Mouse (Mus musculus) stomach, postnatal 0 days (tissue): ENCODE results near the gene Olfr667. TPM values are rescaled to one million over a fixed set of nuclear protein-coding genes. Genes with fewer than 3 reads are reported as not detected.
"Not testable (repeated sequence)": the region's sequence is repeated elsewhere in the genome, so short reads cannot be mapped to it uniquely, and the experiment has no call there.

Source experiments
- ATAC-seq: fragments of 200-750 bp; cut with Nextera tagmentation; 2 replicates; pipeline ENCODE4 v1.8.0; 2017; ENCODE audit not compliant: low FRiP score, low TSS enrichment
- DNase-seq: peaks from one replicate; pipeline ENCODE4 v3.0.0-alpha.2; 2016; ENCODE audit warnings: low spot score
- H3K27ac ChIP-seq: fragments of 300-500 bp; sonication (generic); replicated peaks from 2 replicates; pipeline ENCODE4 v1.5.1; 2014; ENCODE audit warnings: mild to moderate bottlenecking, control low read depth
- H3K27me3 ChIP-seq: fragments of 300-500 bp; sonication (generic); 2 replicates; pipeline ENCODE4 v1.6.1; 2014; ENCODE audit warnings: low read length; ENCODE audit not compliant: control insufficient read depth, insufficient read depth
- H3K36me3 ChIP-seq: fragments of 300-500 bp; sonication (generic); 2 replicates; pipeline ENCODE4 v1.6.1; 2014; ENCODE audit warnings: low read length, mixed read lengths; ENCODE audit not compliant: control insufficient read depth, insufficient read depth
- H3K4me1 ChIP-seq: fragments of 300-500 bp; sonication (generic); replicated peaks from 2 replicates; pipeline ENCODE4 v1.6.1; 2014; ENCODE audit warnings: antibody characterized with exemption; ENCODE audit not compliant: control insufficient read depth, insufficient read depth
- H3K4me2 ChIP-seq: fragments of 300-500 bp; sonication (generic); replicated peaks from 2 replicates; pipeline ENCODE4 v1.6.1; 2014; ENCODE audit warnings: low read depth, mild to moderate bottlenecking, control low read depth, moderate library complexity
- H3K4me3 ChIP-seq: fragments of 300-500 bp; sonication (generic); 2 replicates; pipeline ENCODE4 v1.5.1; 2014; ENCODE audit warnings: low read depth, low read length, control low read depth
- H3K9ac ChIP-seq: fragments of 300-500 bp; sonication (generic); 2 replicates; pipeline ENCODE4 v1.6.1; 2014; ENCODE audit warnings: mild to moderate bottlenecking, low read length, control low read depth, mixed read lengths
- H3K9me3 ChIP-seq: fragments of 300-500 bp; sonication (generic); 2 replicates; pipeline ENCODE4 v1.6.1; 2016; ENCODE audit warnings: low read length; ENCODE audit not compliant: control insufficient read depth
- CTCF ChIP-seq: IDR thresholded peaks from 2 replicates; pipeline ENCODE4 v1.5.1; 2016; ENCODE audit warnings: antibody characterized with exemption, low read depth, mild to moderate bottlenecking, moderate library complexity
- EP300 ChIP-seq: optimal IDR thresholded peaks from 2 replicates; pipeline ENCODE3; 2016; ENCODE audit warnings: antibody characterized with exemption
- WGBS: fragments of 180-500 bp; shearing (Covaris S2); extraction: QIAGEN DNeasy Blood & Tissue Kit; methylation state at CpG from one replicate; pipeline ENCODE4 v1.1.7; 2014; 5-methylcytosine and 5-hydroxymethylcytosine counted together
- polyA plus RNA-seq: library from polyadenylated mRNA; unstranded; fragments of >200 nt; fragmentation: Nextera tagmentation; extraction: Ambion mirVana; gene quantifications from 2 replicates; pipeline ENCODE4 v1.2.1, GENCODE M21; 2015

Gene Olfr667
- polyA plus RNA-seq: not detected in 2 replicates

DNA sequence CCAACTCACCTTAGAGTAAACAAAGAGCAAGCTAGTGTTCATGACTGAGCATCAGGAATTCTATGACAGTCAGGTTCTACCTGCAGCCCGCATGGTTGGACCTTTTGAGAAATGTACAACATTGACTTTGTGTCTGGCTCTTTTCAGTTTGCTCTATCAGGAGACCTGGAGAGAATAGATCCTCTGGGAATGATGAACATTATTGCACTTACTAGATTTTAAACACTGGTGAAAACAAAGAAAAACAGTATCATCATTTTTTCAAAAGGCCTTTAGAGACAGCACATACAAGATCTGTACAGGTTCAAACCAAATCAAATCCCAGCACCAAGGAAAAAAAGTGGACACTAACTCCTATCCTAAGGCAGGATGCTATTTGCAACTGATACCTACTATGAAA is at the start of gene Olfr667:
Gene Olfr667 (minus strand): TSS at position 101 of the 400 bp plus-strand sequence.
- H3K4me1 ChIP-seq: no peaks in the 10 kb centered on the region
- H3K9ac ChIP-seq: no peak within 1 kb of the TSS
- H3K4me2 ChIP-seq: no peak within 1 kb of the TSS
- no peak for DNase-seq
- no peaks in the 10 kb centered on the region for H3K27me3 ChIP-seq
- no peak for TF ChIP-seq EP300
- no peak for TF ChIP-seq CTCF
- H3K36me3 ChIP-seq: no peaks in the 10 kb centered on the region
- no peak within 1 kb of the TSS for H3K27ac ChIP-seq
- ATAC-seq: no peak
- no peak within 1 kb of the TSS for H3K4me3 ChIP-seq
- 83% methylated on average over 1 of the region's 1 CpGs for WGBS
- H3K9me3 ChIP-seq: no peaks in the 10 kb centered on the region

DNA sequence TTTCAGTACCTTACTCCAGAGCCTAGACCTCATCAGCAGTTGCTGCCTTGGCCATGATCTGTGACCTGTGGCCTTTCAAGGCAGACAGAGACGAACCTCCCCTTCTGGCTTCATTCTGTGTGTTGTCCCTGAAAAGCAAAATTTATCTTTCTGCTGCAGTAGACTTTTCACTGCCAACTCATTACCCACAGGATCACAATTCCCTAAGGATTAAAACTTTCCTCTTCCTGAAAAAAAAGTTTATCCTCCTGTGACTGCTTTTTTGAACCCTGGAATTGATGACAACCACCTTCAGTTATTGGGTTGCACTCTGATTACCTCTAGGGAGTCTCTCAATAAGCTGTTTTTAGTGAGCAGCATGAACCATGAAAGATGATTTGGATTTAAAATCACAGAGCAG is 41.2 kb upstream of the Olfr667 start, which contains the start of gene Olfr670:
Gene Olfr670 (minus strand): TSS at position 101 of the 400 bp plus-strand sequence.
- no peak within 1 kb of the TSS for H3K27ac ChIP-seq
- 37% methylated on average over 1 of the region's 1 CpGs for WGBS
- H3K36me3 ChIP-seq: no peaks in the 10 kb centered on the region
- H3K4me2 ChIP-seq: no peak within 1 kb of the TSS
- H3K4me1 ChIP-seq: no peaks in the 10 kb centered on the region
- no peaks in the 10 kb centered on the region for H3K9me3 ChIP-seq
- DNase-seq (no peak), ATAC-seq (no peak)
- TF ChIP-seq CTCF (no peak), EP300 (no peak)
- no peaks in the 10 kb centered on the region for H3K27me3 ChIP-seq
- no peak within 1 kb of the TSS for H3K4me3 ChIP-seq
- no peak within 1 kb of the TSS for H3K9ac ChIP-seq

DNA sequence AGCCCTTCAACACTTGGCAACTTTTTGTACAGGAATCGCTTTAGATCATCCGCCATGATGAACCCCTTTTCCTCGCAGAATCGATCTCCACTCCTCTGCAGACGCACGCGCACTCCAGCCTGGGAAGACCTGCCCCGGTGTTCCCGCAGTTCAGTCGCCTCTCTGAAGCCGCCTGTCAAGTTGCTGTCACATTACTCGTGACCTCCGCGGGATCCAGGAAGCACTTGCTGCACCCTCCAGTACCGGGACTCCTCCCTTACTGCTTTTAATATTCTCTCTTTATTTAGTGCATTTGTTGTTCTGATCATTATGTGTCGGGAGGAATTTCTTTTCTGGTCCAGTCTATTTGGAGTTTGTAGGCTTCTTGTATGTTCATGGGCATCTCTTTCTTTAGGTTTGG is 29.0 kb upstream of the Olfr667 start:
- DNase-seq, H3K27ac ChIP-seq, H3K4me1 ChIP-seq, H3K36me3 ChIP-seq, H3K4me2 ChIP-seq, H3K9me3 ChIP-seq, H3K27me3 ChIP-seq, H3K9ac ChIP-seq, H3K4me3 ChIP-seq, ATAC-seq: not testable (repeated sequence)
- WGBS: 91% methylated on average over 16 of the region's 16 CpGs

DNA sequence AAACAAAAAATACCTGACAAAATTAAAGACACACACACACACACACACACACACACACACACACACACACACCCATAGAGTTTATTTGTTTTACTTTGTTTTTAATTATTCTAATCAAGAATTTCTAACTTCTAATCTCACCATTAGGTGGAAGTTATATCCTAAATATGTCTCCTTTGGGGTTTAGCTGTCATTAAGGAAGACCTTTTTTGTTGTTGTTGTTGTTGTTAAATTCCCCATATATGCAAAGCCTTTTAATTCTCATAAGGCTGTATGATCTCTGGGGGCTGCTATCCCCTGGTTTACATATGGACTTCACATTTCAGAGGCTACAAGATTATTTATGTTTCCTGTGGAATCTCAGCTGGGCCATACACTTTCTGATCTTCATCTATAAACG is 12.7 kb upstream of the Olfr667 start, which contains the start of gene Olfr669:
Gene Olfr669 (plus strand): TSS at position 301 of the 400 bp plus-strand sequence.
- ATAC-seq (no peak), DNase-seq (no peak)
- H3K4me2 ChIP-seq: no peak within 1 kb of the TSS
- no peak within 1 kb of the TSS for H3K27ac ChIP-seq
- no peaks in the 10 kb centered on the region for H3K4me1 ChIP-seq
- no peaks in the 10 kb centered on the region for H3K36me3 ChIP-seq
- H3K27me3 ChIP-seq: no peaks in the 10 kb centered on the region
- H3K9ac ChIP-seq: no peak within 1 kb of the TSS
- TF ChIP-seq EP300 (no peak), CTCF (no peak)
- H3K4me3 ChIP-seq: no peak within 1 kb of the TSS
- no peaks in the 10 kb centered on the region for H3K9me3 ChIP-seq
- WGBS: 87% methylated on average over 1 of the region's 1 CpGs

DNA sequence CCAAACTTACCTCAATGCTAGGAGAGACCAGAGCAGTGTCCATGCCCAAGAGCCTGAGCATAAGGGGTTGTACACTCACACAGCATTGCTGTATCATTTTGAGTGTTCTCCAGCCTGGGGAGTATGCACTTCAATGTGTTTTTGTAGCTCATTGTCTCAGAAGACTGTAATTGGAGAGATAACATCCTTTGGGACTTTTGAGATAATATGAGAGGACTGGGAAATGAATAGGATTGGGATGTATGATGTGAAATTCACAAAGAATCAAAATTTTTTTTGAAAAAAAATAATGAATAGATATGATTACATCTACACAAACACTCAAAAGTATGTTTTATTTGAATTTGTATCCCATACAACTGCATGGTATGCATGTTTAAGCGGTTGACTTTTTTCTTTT is 6.7 kb upstream of the Olfr667 start, which contains the start of gene Olfr668:
Gene Olfr668 (minus strand): TSS at position 101 of the 400 bp plus-strand sequence.
- Histone ChIP-seq H3K4me2 (no peak within 1 kb of the TSS), H3K27ac (no peak within 1 kb of the TSS), H3K4me1 (no peaks in the 10 kb centered on the region), H3K36me3 (no peaks in the 10 kb centered on the region), H3K4me3 (no peak within 1 kb of the TSS), H3K27me3 (no peaks in the 10 kb centered on the region), H3K9ac (no peak within 1 kb of the TSS), H3K9me3 (no peaks in the 10 kb centered on the region)
- DNase-seq (no peak), ATAC-seq (no peak)
- TF ChIP-seq EP300 (no peak), CTCF (no peak)
- WGBS: 65% methylated on average over 1 of the region's 1 CpGs

DNA sequence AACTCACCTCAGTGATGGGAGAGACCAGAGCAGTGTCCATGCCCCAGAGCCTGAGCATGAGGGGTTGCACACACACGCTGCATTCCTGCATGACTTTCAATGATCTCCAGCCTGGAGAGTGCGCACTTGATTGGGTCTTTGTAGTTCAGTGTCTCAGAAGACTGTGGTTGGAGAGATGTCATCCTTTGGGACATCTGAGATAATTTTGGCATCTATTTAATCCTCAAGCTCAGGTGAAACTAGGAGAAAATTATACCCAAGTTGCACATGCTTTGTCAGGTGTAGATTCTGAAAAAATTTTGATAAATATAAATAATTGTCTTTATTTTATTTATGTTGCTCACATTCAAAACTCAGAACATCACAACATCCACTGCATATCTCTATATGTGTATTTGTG is 25.4 kb downstream of the Olfr667 start, which contains the start of gene Olfr666:
Gene Olfr666 (minus strand): TSS at position 101 of the 400 bp plus-strand sequence.
- no peak within 1 kb of the TSS for H3K4me3 ChIP-seq
- H3K4me1 ChIP-seq: no peaks in the 10 kb centered on the region
- no peak within 1 kb of the TSS for H3K27ac ChIP-seq
- H3K9ac ChIP-seq: no peak within 1 kb of the TSS
- ATAC-seq: no peak
- no peaks in the 10 kb centered on the region for H3K9me3 ChIP-seq
- H3K36me3 ChIP-seq: no peaks in the 10 kb centered on the region
- WGBS: 77% methylated on average over 2 of the region's 2 CpGs
- no peak for DNase-seq
- H3K27me3 ChIP-seq: no peaks in the 10 kb centered on the region
- TF ChIP-seq EP300 (no peak), CTCF (no peak)
- no peak within 1 kb of the TSS for H3K4me2 ChIP-seq
